Mouse (Mus musculus) central nervous system, embryonic 18 days (tissue): ENCODE results near the gene Nanog. TPM values are rescaled to one million over a fixed set of nuclear protein-coding genes. Genes with fewer than 3 reads are reported as not detected.

Source experiments
- polyA plus RNA-seq: library from polyadenylated mRNA; depleted of rRNA; stranded (reverse); fragments of >200 nt; gene quantifications from 2 replicates; pipeline ENCODE4 v1.2.3, GENCODE M21; 2012; rRNA removed

Nanog gene
- 0.07 and 0.16 TPM in 2 replicates for polyA plus RNA-seq

DNA sequence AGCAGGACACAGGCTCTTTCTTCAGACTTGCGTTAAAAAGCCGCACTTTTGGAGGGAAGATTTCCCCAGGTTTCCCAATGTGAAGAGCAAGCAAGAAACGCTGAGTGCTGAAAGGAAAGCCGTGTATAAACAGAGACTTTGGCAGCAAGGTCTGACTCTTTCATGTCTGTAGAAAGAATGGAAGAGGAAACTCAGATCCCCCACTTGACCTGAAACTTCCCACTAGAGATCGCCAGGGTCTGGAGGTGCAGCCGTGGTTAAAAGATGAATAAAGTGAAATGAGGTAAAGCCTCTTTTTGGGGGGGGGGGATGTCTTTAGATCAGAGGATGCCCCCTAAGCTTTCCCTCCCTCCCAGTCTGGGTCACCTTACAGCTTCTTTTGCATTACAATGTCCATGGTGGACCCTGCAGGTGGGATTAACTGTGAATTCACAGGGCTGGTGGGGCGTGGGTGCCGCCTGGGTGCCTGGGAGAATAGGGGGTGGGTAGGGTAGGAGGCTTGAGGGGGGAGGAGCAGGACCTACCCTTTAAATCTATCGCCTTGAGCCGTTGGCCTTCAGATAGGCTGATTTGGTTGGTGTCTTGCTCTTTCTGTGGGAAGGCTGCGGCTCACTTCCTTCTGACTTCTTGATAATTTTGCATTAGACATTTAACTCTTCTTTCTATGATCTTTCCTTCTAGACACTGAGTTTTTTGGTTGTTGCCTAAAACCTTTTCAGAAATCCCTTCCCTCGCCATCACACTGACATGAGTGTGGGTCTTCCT, at the start of gene Nanog:
Gene Nanog, plus strand, starts transcription at position 454 of the 765 bp plus-strand sequence.

Other genes starting within 250 kb of the Nanog start
- 173 and 174 TPM in 2 replicates for gene Rimklb, start 208.7 kb upstream of the Nanog start, polyA plus RNA-seq
- 3.1 and 4.7 TPM in 2 replicates for gene Mfap5, start 201.6 kb upstream of the Nanog start, polyA plus RNA-seq
- gene Aicda, start 153.7 kb upstream of the Nanog start, polyA plus RNA-seq, result 0.21 and 0.27 TPM in 2 replicates
- gene Apobec1, start 105.0 kb upstream of the Nanog start, polyA plus RNA-seq, result 2.5 and 2.6 TPM in 2 replicates
- not detected in 2 replicates for gene Gdf3, start 97.4 kb upstream of the Nanog start, polyA plus RNA-seq
- not detected in 2 replicates for gene Dppa3, start 81.1 kb upstream of the Nanog start, polyA plus RNA-seq
- gene Slc2a3, start 94.2 kb downstream of the Nanog start, polyA plus RNA-seq, result 56.5 and 57.2 TPM in 2 replicates
- gene Foxj2, start 112.4 kb downstream of the Nanog start, polyA plus RNA-seq, result 8.4 and 10.5 TPM in 2 replicates
- 0.80 and 1.1 TPM in 2 replicates for gene C3ar1, start 148.7 kb downstream of the Nanog start, polyA plus RNA-seq
- gene Necap1, start 167.0 kb downstream of the Nanog start, polyA plus RNA-seq, result 110 and 116 TPM in 2 replicates
- 0.60 and 0.64 TPM in 2 replicates for gene Clec4a1, start 214.4 kb downstream of the Nanog start, polyA plus RNA-seq
- gene Clec4a3, start 245.0 kb downstream of the Nanog start, polyA plus RNA-seq, result 0.20 and 0.23 TPM in 2 replicates